ENCODE assay signal across 8 mouse cellular contexts in the genomic region with DNA sequence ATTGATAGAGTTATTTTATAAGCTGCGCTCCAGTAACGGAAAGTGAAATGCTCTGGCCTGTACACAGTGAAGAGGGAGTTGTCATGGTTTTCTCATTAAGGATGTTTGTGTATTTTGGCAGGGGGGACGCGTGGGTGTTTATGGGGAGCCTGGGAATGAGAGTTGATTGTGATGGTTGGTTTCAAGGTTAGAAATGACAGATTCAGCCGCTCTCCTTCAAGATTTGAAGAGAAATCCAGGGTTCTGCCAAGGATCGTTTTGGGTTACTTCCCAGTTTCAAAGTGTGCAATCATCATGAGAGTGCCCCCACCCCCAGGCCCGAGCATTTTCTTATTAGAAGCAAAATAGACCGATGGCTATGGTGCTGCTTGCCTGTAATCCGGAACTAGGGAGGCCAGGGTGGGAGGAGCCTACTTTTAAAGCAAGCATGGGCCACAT.
DNase-seq lines count a peak whose midpoint lies in the region; ATAC-seq and TF ChIP-seq lines count a peak whose summit lies in the region.
"Had no signal": no experiment of that assay in that cellular context is flagged by ENCODE, and none has a peak within 500 bp of the region (broad histone marks: within the 10 kb centered on the region; RNA-seq: fewer than 3 reads in every experiment).

No protein-coding gene starts in this region.

- no peak overlapping the region for H3K4me2 ChIP-seq in stomach, embryonic 15.5 days

- ATAC-seq in stomach, embryonic 15.5 days (ENCODE audit: insufficient read depth, low FRiP score, low read depth): peak; percentile 40; the same call in 1 of the 2 replicates
- no peak for ATAC-seq in megakaryocyte, adult 5-6 weeks (ENCODE audit: poor library complexity, severe bottlenecking)
- ATAC-seq: Patski had no signal

- H3K4me1 ChIP-seq in stomach, embryonic 15.5 days: 0 out of 2 replicates have a peak, but pooled peaks cover 7% of the 10 kb centered on the region
- no peaks in the 10 kb centered on the region for H3K4me1 ChIP-seq in thymus, adult 2 months (replicated peaks; ENCODE audit: control insufficient read depth, insufficient read depth, low read length)

- TF ChIP-seq POLR2A in thymus, adult 2 months (IDR thresholded peaks at IDR 0.05; ENCODE audit: control insufficient read depth, extremely low read depth, insufficient read depth, low read length, poor library complexity): no peak

- no peaks in the 10 kb centered on the region for H3K27me3 ChIP-seq in stomach, embryonic 15.5 days (replicated peaks)
- H3K27me3 ChIP-seq in thymus, adult 2 months (ENCODE audit: control insufficient read depth, insufficient read depth, low read length): no peaks in the 10 kb centered on the region
- H3K27me3 ChIP-seq: Patski had no signal

- H3K9ac ChIP-seq in stomach, embryonic 15.5 days: no peak overlapping the region

- H3K36me3 ChIP-seq in stomach, embryonic 15.5 days: no peaks in the 10 kb centered on the region
- no peaks in the 10 kb centered on the region for H3K36me3 ChIP-seq in thymus, adult 2 months (ENCODE audit: control insufficient read depth, insufficient read depth, low read length)

- no peak overlapping the region for H3K4me3 ChIP-seq in stomach, embryonic 15.5 days (replicated peaks)
- H3K4me3 ChIP-seq in thymus, adult 2 months (ENCODE audit: control insufficient read depth, insufficient read depth, low read length): no peak overlapping the region

- DNase-seq in layer of hippocampus, adult 11-12 months (ENCODE audit: low spot score): peak; percentile 11
- DNase-seq in layer of hippocampus, postnatal 25 days (ENCODE audit: extremely low spot score in 1 of 2, low spot score in 1 of 2): no peak
- peak; percentile 32 to 33 for DNase-seq in gastrocnemius, adult 8-10 months (ENCODE audit: low spot score in 2 of 2)
- peak; percentile 69 to 78 for DNase-seq in kidney, postnatal 4 days
- no peak for DNase-seq in thymus, adult 2 months

- 48% methylated on average over 9 of the region's 9 CpGs for WGBS in stomach, embryonic 15.5 days
- WGBS in thymus, adult 2 months: 89% methylated on average over 9 of the region's 9 CpGs

- H3K9me3 ChIP-seq in stomach, embryonic 15.5 days: no peaks in the 10 kb centered on the region

- no peak for TF ChIP-seq CTCF in thymus, adult 2 months (IDR thresholded peaks at IDR 0.05; ENCODE audit: borderline replicate concordance, control insufficient read depth, extremely low read depth, insufficient read depth, low read length, poor library complexity)

- peak overlapping the region; percentile 52; the same call in 1 of the 2 replicates for H3K27ac ChIP-seq in stomach, embryonic 15.5 days
- no peak overlapping the region for H3K27ac ChIP-seq in thymus, adult 2 months (ENCODE audit: control insufficient read depth, insufficient read depth, low read length)

Comparison
In these comparisons a context has a peak if more than half of its experiments do, and no peak if none do; other contexts are left out.
1. DNase-seq: peak in layer of hippocampus, adult 11-12 months (single experiment), gastrocnemius, adult 8-10 months (2 of 2) and kidney, postnatal 4 days (2 of 2); none in layer of hippocampus, postnatal 25 days (0 of 2) and thymus, adult 2 months (single experiment).